In genomic region chr5:139911506-139911905, GRCm38 (mm10) we compare ENCODE assay signal across 9 mouse cellular contexts. TPM values are rescaled to one million over a fixed set of nuclear protein-coding genes. Genes with fewer than 3 reads are reported as not detected.
DNase-seq lines count a peak whose midpoint lies in the region; ATAC-seq and TF ChIP-seq lines count a peak whose summit lies in the region.
"Had no signal": no experiment of that assay in that cellular context is flagged by ENCODE, and none has a peak within 500 bp of the region (broad histone marks: within the 10 kb centered on the region; RNA-seq: fewer than 3 reads in every experiment).

No protein-coding gene starts in this region.

- DNase-seq in embryo, embryonic 11 days, result peak; percentile 37
- no peak for DNase-seq in embryo, embryonic 10.5 days (ENCODE audit: low spot score)
- DNase-seq in lung, postnatal 0 days (ENCODE audit: low spot score), result no peak
- DNase-seq in lung, postnatal 25 days (ENCODE audit: low spot score), result no peak
- no peak for DNase-seq in limb, embryonic 14.5 days (ENCODE audit: low spot score)
- DNase-seq in cerebellum, adult 11 months, result no peak
- DNase-seq in left cerebral cortex, postnatal 25 days (ENCODE audit: low spot score in 2 of 2), result no peak
- DNase-seq: cerebellum, adult 11-12 months had no signal

- TF ChIP-seq EP300 in lung, postnatal 0 days (IDR thresholded peaks at IDR 0.05), result no peak

- TF ChIP-seq CTCF in lung, postnatal 0 days (IDR thresholded peaks at IDR 0.05), result no peak

- no peaks in the 10 kb centered on the region for H3K9me3 ChIP-seq in lung, postnatal 0 days (ENCODE audit: low read length)
- no peaks in the 10 kb centered on the region for H3K9me3 ChIP-seq in limb, embryonic 14.5 days (ENCODE audit: control insufficient read depth, low read length)
- no peaks in the 10 kb centered on the region for H3K9me3 ChIP-seq in stomach, embryonic 16.5 days (replicated peaks; ENCODE audit: control insufficient read depth, low read length)

- H3K4me1 ChIP-seq in lung, postnatal 0 days (ENCODE audit: insufficient read depth, low read depth, low read length), result peaks cover 12% of the 10 kb centered on the region
- peaks cover 23% of the 10 kb centered on the region; the same call in 1 of the 2 replicates for H3K4me1 ChIP-seq in limb, embryonic 14.5 days (ENCODE audit: control insufficient read depth, insufficient read depth, low read length)
- peaks cover 18% of the 10 kb centered on the region for H3K4me1 ChIP-seq in stomach, embryonic 16.5 days (ENCODE audit: control insufficient read depth, insufficient read depth, low read length)

- H3K4me2 ChIP-seq in lung, postnatal 0 days (replicated peaks; ENCODE audit: low read depth, low read length), result peak overlapping the region; percentile 78; the same call in 1 of the 2 replicates
- peak overlapping the region; percentile 96; the same call in 1 of the 2 replicates for H3K4me2 ChIP-seq in limb, embryonic 14.5 days (replicated peaks; ENCODE audit: low read depth, low read length, severe bottlenecking)
- peak overlapping the region; percentile 91; the same call in 1 of the 2 replicates for H3K4me2 ChIP-seq in stomach, embryonic 16.5 days (ENCODE audit: low read depth, low read length)

- H3K27me3 ChIP-seq in lung, postnatal 0 days (replicated peaks; ENCODE audit: insufficient read depth, low read length), result peaks cover 60% of the 10 kb centered on the region
- peaks cover 87% of the 10 kb centered on the region for H3K27me3 ChIP-seq in limb, embryonic 14.5 days (ENCODE audit: control insufficient read depth, insufficient read depth, low read length)
- peaks cover 61% of the 10 kb centered on the region for H3K27me3 ChIP-seq in stomach, embryonic 16.5 days (ENCODE audit: control insufficient read depth, insufficient read depth, low read length)

- TF ChIP-seq POLR2A in limb, embryonic 14.5 days (IDR thresholded peaks at IDR 0.05; ENCODE audit: borderline replicate concordance, extremely low read depth, insufficient read depth, insufficient read length), result no peak

- no peak overlapping the region for H3K9ac ChIP-seq in lung, postnatal 0 days (replicated peaks; ENCODE audit: low read depth)
- H3K9ac ChIP-seq in limb, embryonic 14.5 days (ENCODE audit: low read depth, low read length, severe bottlenecking), result peak overlapping the region; percentile 51; the same call in 1 of the 2 replicates
- no peak overlapping the region for H3K9ac ChIP-seq in stomach, embryonic 16.5 days (ENCODE audit: low read length)

- no peaks in the 10 kb centered on the region for H3K36me3 ChIP-seq in lung, postnatal 0 days (ENCODE audit: insufficient read depth, low read length)
- H3K36me3 ChIP-seq in limb, embryonic 14.5 days (ENCODE audit: control insufficient read depth, insufficient read depth, low read length), result no peaks in the 10 kb centered on the region
- H3K36me3 ChIP-seq in stomach, embryonic 16.5 days (ENCODE audit: control insufficient read depth, insufficient read depth, low read length), result no peaks in the 10 kb centered on the region

- H3K27ac ChIP-seq in lung, postnatal 0 days (ENCODE audit: low read length), result no peak overlapping the region
- H3K27ac ChIP-seq in limb, embryonic 14.5 days (replicated peaks; ENCODE audit: low read depth, low read length), result no peak overlapping the region
- no peak overlapping the region for H3K27ac ChIP-seq in stomach, embryonic 16.5 days (ENCODE audit: low read length)

- intact Hi-C loops in left cerebral cortex, postnatal 25 days (cut with DNase I), result no loop called here

- 9% methylated on average over 19 of the region's 19 CpGs for WGBS in lung, postnatal 0 days
- 4% methylated on average over 18 of the region's 19 CpGs for WGBS in limb, embryonic 14.5 days
- 5% methylated on average over 19 of the region's 19 CpGs for WGBS in stomach, embryonic 16.5 days

- no peak overlapping the region for H3K4me3 ChIP-seq in lung, postnatal 0 days (ENCODE audit: low read depth, low read length)
- peak overlapping the region; percentile 51 for H3K4me3 ChIP-seq in limb, embryonic 14.5 days (replicated peaks; ENCODE audit: low read length)
- peak overlapping the region; percentile 52; the same call in 1 of the 2 replicates for H3K4me3 ChIP-seq in stomach, embryonic 16.5 days (replicated peaks; ENCODE audit: low read length)

- ATAC-seq in lung, postnatal 0 days, result no peak
- ATAC-seq in limb, embryonic 14.5 days (ENCODE audit: low FRiP score, low read depth), result no peak
- no peak for ATAC-seq in stomach, embryonic 16.5 days (ENCODE audit: insufficient read depth, low FRiP score)

RNA-seq across cellular contexts. Expression of gene Elfn1, which starts 3.8 kb away (rescaled TPM):
- polyA plus RNA-seq in lung, postnatal 0 days (2015; fragmentation: Nextera tagmentation; extraction: Ambion mirVana), result 1.5 TPM in 2 replicates
- 3.7 and 4.6 TPM in 2 replicates for polyA plus RNA-seq in limb, embryonic 14.5 days (2012; rRNA removed)
- 0.92 and 1.4 TPM in 2 replicates for polyA plus RNA-seq in limb, embryonic 14.5 days (2014; fragmentation: Nextera tagmentation; extraction: Ambion mirVana)
- polyA plus RNA-seq in stomach, embryonic 16.5 days (2015; fragmentation: Nextera tagmentation; extraction: Ambion mirVana), result 0.11 and 0.36 TPM in 2 replicates
- 10 to 100 TPM; 35.0 to 37.6 TPM for total RNA-seq in left cerebral cortex, postnatal 25 days (2021)
